Mouse (Mus musculus) spleen, adult 2 months (tissue): ENCODE data around the gene Gorab. TPM values are rescaled to one million over a fixed set of nuclear protein-coding genes. Genes with fewer than 3 reads are reported as not detected.

Source experiments
- DNase-seq, 2 experiments: peaks; one replicate each; pipeline versions ENCODE4 v3.0.0 to v3.0.0-alpha.2; 2012 to 2021; ENCODE audit warnings: low spot score in 2 of 2, low read depth in 1 of 2
- H3K27ac ChIP-seq: fragments of 200-500 bp; 2 replicates; pipeline ENCODE4 v1.5.1; 2012; ENCODE audit warnings: low read length, inconsistent platforms; ENCODE audit not compliant: insufficient read depth
- H3K27me3 ChIP-seq: fragments of 200-500 bp; 2 replicates; pipeline ENCODE4 v1.6.1; 2012; ENCODE audit warnings: mild to moderate bottlenecking, moderate library complexity, low read length, inconsistent platforms; ENCODE audit not compliant: control insufficient read depth, insufficient read depth
- H3K36me3 ChIP-seq: fragments of 200-500 bp; 2 replicates; pipeline ENCODE4 v1.6.1; 2012; ENCODE audit warnings: mild to moderate bottlenecking, low read length, inconsistent platforms; ENCODE audit not compliant: control insufficient read depth, insufficient read depth
- H3K4me1 ChIP-seq: fragments of 200-500 bp; 2 replicates; pipeline ENCODE4 v1.6.1; 2011; ENCODE audit warnings: inconsistent platforms; ENCODE audit not compliant: control insufficient read depth, insufficient read depth, insufficient read length
- H3K4me3 ChIP-seq: fragments of 200-500 bp; 2 replicates; pipeline ENCODE4 v1.5.1; 2011; ENCODE audit warnings: mild to moderate bottlenecking, inconsistent platforms; ENCODE audit not compliant: insufficient read depth, insufficient read length; ENCODE audit errors: extremely low read depth
- CTCF ChIP-seq: fragments of 200-500 bp; IDR thresholded peaks from 2 replicates; pipeline ENCODE4 v1.5.1; 2011; ENCODE audit warnings: mild to moderate bottlenecking, inconsistent platforms; ENCODE audit not compliant: insufficient read depth, insufficient read length, insufficient replicate concordance; ENCODE audit errors: extremely low read depth
- POLR2A ChIP-seq: fragments of 200-500 bp; IDR thresholded peaks from 2 replicates; pipeline ENCODE4 v1.6.1; 2011; ENCODE audit warnings: low read depth, low read length, inconsistent platforms
- WGBS: fragments of 180-500 bp; shearing (Covaris S2); methylation state at CpG from one replicate; pipeline ENCODE4 v1.1.7; 2018; 5-methylcytosine and 5-hydroxymethylcytosine counted together
- polyA plus RNA-seq: library from polyadenylated mRNA; depleted of rRNA; stranded (reverse); fragments of >200 nt; gene quantifications from 2 replicates; pipeline ENCODE4 v1.2.3, GENCODE M21; 2012; rRNA removed

The Gorab gene
- polyA plus RNA-seq, result 0.73 and 0.76 TPM in 2 replicates

- WGBS, result under 1% methylated on average over 28 of the region's 28 CpGs
- Histone ChIP-seq H3K36me3 (no peaks in the 10 kb centered on the region), H3K27ac (peak within 1 kb of the TSS; percentile 85), H3K4me3 (peak within 1 kb of the TSS; percentile 81), H3K4me1 (no peaks in the 10 kb centered on the region), H3K27me3 (no peaks in the 10 kb centered on the region)
- TF ChIP-seq CTCF, result no peak
- TF ChIP-seq POLR2A, result peak; percentile 15; the same call in 1 of the 2 replicates
- peak; percentile 87 to 89 for DNase-seq
These were observed at the start of gene Gorab for GRCm38 (mm10) chr1:163403498-163404126. Gorab (minus strand) TSS chr1:163403669.

- WGBS, result 3% methylated on average over 3 of the region's 3 CpGs
- H3K27me3 ChIP-seq, result no peaks in the 10 kb centered on the region
- TF ChIP-seq CTCF, result no peak
- TF ChIP-seq POLR2A, result no peak
- H3K36me3 ChIP-seq, result no peaks in the 10 kb centered on the region
- H3K4me3 ChIP-seq, result no peak overlapping the region
- no peak for DNase-seq
- no peaks in the 10 kb centered on the region for H3K4me1 ChIP-seq
- no peak overlapping the region for H3K27ac ChIP-seq
These were observed 40.4 kb upstream of the Gorab start for GRCm38 (mm10) chr1:163443832-163444231.

- H3K4me1 ChIP-seq, result no peaks in the 10 kb centered on the region
- no peak overlapping the region for H3K27ac ChIP-seq
- DNase-seq, result no peak
- no peak overlapping the region for H3K4me3 ChIP-seq
- no peaks in the 10 kb centered on the region for H3K27me3 ChIP-seq
- WGBS, result 75% methylated on average over 2 of the region's 2 CpGs
- H3K36me3 ChIP-seq, result no peaks in the 10 kb centered on the region
- TF ChIP-seq POLR2A (no peak), CTCF (no peak)
These were observed 35.5 kb upstream of the Gorab start for GRCm38 (mm10) chr1:163439002-163439401.

- WGBS, result 86% methylated on average over 8 of the region's 8 CpGs
- no peak for TF ChIP-seq CTCF
- no peak for TF ChIP-seq POLR2A
- no peaks in the 10 kb centered on the region for H3K4me1 ChIP-seq
- no peaks in the 10 kb centered on the region for H3K36me3 ChIP-seq
- no peak for DNase-seq
- H3K4me3 ChIP-seq, result no peak overlapping the region
- no peaks in the 10 kb centered on the region for H3K27me3 ChIP-seq
- H3K27ac ChIP-seq, result no peak overlapping the region
These were observed 20.1 kb upstream of the Gorab start for GRCm38 (mm10) chr1:163423467-163424014.

- WGBS, result 67% methylated on average over 2 of the region's 2 CpGs
- DNase-seq, result no peak
- Histone ChIP-seq H3K4me1 (no peaks in the 10 kb centered on the region), H3K27ac (no peak overlapping the region), H3K27me3 (0 out of 2 replicates have a peak, but pooled peaks cover 3% of the 10 kb centered on the region), H3K4me3 (no peak overlapping the region), H3K36me3 (no peaks in the 10 kb centered on the region)
- TF ChIP-seq CTCF (no peak), POLR2A (no peak)
These were observed 13.7 kb upstream of the Gorab start for GRCm38 (mm10) chr1:163417191-163417590.

GRCm38 (mm10) chr1:163414200-163414599, 10.7 kb upstream of the Gorab start:
- no peak overlapping the region for H3K27ac ChIP-seq
- H3K4me1 ChIP-seq, result no peaks in the 10 kb centered on the region
- TF ChIP-seq CTCF (no peak), POLR2A (no peak)
- DNase-seq, result no peak
- H3K27me3 ChIP-seq, result 0 out of 2 replicates have a peak, but pooled peaks cover 3% of the 10 kb centered on the region
- WGBS, result 87% methylated on average over 2 of the region's 2 CpGs
- no peaks in the 10 kb centered on the region for H3K36me3 ChIP-seq
- no peak overlapping the region for H3K4me3 ChIP-seq

- H3K27me3 ChIP-seq, result no peaks in the 10 kb centered on the region
- TF ChIP-seq CTCF (no peak), POLR2A (no peak)
- no peaks in the 10 kb centered on the region for H3K4me1 ChIP-seq
- no peak overlapping the region for H3K4me3 ChIP-seq
- H3K27ac ChIP-seq, result no peak overlapping the region
- no peak for DNase-seq
- 84% methylated on average over 3 of the region's 3 CpGs for WGBS
- no peaks in the 10 kb centered on the region for H3K36me3 ChIP-seq
These were observed 2.7 kb upstream of the Gorab start for GRCm38 (mm10) chr1:163406203-163406602.
